Mouse (Mus musculus) forelimb bud, embryonic 11.5 days (tissue): ENCODE results near the gene Gpr160.

Experiments
- DNase-seq: peaks from one replicate; pipeline ENCODE4 v3.0.0-alpha.2; 2012; ENCODE audit warnings: low read depth, low spot score

The Gpr160 gene

GRCm38 (mm10) chr3:30899407-30899806, 43.7 kb downstream of the Gpr160 start:
- no peak for DNase-seq

- DNase-seq: no peak
These were observed 48.9 kb downstream of the Gpr160 start for GRCm38 (mm10) chr3:30904658-30905057.

- DNase-seq: no peak
These were observed 61.4 kb downstream of the Gpr160 start for GRCm38 (mm10) chr3:30917160-30917559.

GRCm38 (mm10) chr3:30927664-30928063, 71.9 kb downstream of the Gpr160 start:
- DNase-seq: no peak

GRCm38 (mm10) chr3:30929828-30930227, 74.1 kb downstream of the Gpr160 start:
- no peak for DNase-seq

GRCm38 (mm10) chr3:30934384-30934783, 78.6 kb downstream of the Gpr160 start:
- DNase-seq: no peak
